Mouse (Mus musculus) left cerebral cortex, postnatal 4 days (tissue): Measurements from ENCODE around the gene Mapk8. TPM values are rescaled to one million over a fixed set of nuclear protein-coding genes. Genes with fewer than 3 reads are reported as not detected.

ENCODE experiments used
- DNase-seq: peaks from one replicate; pipeline ENCODE4 v3.0.0-alpha.2; 2022
- intact Hi-C: fragments of 180-260 bp; cut with DNase I; formaldehyde crosslinking; loops from one replicate; pipeline ENCODE4 v1.15.1; 2025
- total RNA-seq, 2 experiments: library from RNA; stranded (reverse); gene quantifications; 2 replicates each; pipeline ENCODE4 v1.2.3; 2021

Gene Mapk8
- total RNA-seq, 2 experiments from 2014 or later = 205 to 224 TPM

GRCm38 (mm10) chr14:33402331-33402730 lies 44.6 kb downstream of the Mapk8 start:
- no peak for DNase-seq
- intact Hi-C loops = no loop called here

- DNase-seq = no peak
- intact Hi-C loops = no loop called here
Observed at GRCm38 (mm10) chr14:33400019-33400418, 46.9 kb downstream of the Mapk8 start.

GRCm38 (mm10) chr14:33398065-33398860 lies 48.7 kb downstream of the Mapk8 start:
- intact Hi-C loops = no loop called here
- DNase-seq = no peak

- intact Hi-C loops = no loop called here
- DNase-seq = peak; percentile 47
Observed at GRCm38 (mm10) chr14:33380830-33381457, 66.0 kb downstream of the Mapk8 start.

DNA sequence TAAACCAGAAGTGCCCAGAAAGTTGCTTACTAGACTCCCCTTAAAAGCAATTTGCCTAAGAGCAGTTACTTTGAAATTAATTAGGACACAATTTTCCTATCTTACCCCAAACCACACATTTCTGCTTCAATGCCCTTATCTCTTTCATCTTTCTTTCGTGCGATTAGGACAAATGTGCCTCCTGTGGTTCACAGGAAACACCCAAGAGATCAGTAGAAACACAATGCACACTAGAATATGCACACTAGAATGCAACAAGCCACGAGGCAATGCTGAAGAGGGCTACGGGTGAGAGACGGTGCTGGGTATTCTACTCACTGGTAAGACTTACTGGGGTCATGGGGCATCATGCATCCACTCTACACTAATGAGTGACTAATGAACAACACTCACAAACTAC lies 68.2 kb downstream of the Mapk8 start:
- intact Hi-C loops = no loop called here
- no peak for DNase-seq

- DNase-seq = no peak
- intact Hi-C loops = no loop called here
Observed at GRCm38 (mm10) chr14:33377211-33377610, 69.7 kb downstream of the Mapk8 start.

GRCm38 (mm10) chr14:33374089-33374488 lies 72.9 kb downstream of the Mapk8 start:
- intact Hi-C loops = loop anchor here (5.0 kb wide), 1 partner anchor 62 kb away; no protein-coding TSS in a partner anchor
- no peak for DNase-seq

- intact Hi-C loops = loop anchor here (5.0 kb wide), 1 partner anchor 61 kb away; no protein-coding TSS in a partner anchor
- DNase-seq = no peak
Observed at GRCm38 (mm10) chr14:33373271-33373670, 73.7 kb downstream of the Mapk8 start.

- intact Hi-C loops = loop anchor here (5.0 kb wide), 1 partner anchor 59 kb away; no protein-coding TSS in a partner anchor
- DNase-seq = peak; percentile 79
Observed at GRCm38 (mm10) chr14:33371248-33371647, 75.7 kb downstream of the Mapk8 start.

GRCm38 (mm10) chr14:33370056-33370455 lies 76.9 kb downstream of the Mapk8 start:
- DNase-seq = no peak

GRCm38 (mm10) chr14:33369375-33369774 lies 77.6 kb downstream of the Mapk8 start:
- intact Hi-C loops = no loop called here
- no peak for DNase-seq

More at GRCm38 (mm10) chr14:33370056-33370455, 76.9 kb downstream of the Mapk8 start:
- intact Hi-C loops = loop anchor here (5.0 kb wide), 1 partner anchor 58 kb away; no protein-coding TSS in a partner anchor

DNA sequence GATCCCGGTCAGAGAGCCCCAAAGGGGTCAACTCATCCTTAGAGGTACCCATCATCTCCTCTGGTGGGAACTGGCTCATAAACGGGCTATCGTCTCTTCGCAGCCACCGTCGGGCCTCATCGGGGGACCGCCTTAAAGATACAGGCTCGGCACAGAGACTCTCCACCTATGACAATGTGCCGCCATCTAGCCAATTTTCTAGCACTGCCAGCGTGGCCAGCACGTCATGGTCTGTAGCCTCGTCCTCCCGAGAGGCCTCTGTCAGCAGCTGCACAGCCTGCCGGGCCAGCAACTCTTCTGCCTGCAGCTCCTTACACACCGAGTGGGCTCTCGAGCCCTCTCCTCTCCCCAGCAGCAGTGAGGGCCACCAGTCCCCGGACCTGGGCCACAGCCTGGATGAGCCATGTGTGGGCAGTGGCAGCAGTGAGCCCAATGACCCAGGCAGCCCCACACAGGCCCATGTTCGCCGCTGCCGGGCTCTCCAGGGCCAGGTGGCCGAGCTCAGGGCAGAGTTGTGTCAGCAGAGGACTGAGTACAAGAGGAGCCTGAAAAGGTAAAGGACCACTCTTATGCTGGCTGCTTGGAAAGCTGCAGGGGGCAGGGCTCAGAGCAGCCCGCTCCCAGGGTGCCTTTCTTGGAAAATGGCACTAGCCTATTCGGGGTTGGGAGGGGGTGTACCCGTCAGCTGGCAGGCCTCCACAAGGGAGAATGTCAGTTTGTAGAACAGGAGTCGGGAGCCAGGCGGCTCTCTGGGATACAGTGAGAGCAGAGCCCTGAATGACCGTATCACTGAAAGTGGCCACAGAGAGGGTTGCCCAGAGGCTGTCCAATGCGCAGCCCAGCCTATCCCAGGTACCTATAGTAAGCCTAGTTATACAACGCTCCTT lies 79.8 kb downstream of the Mapk8 start:
- intact Hi-C loops = no loop called here

DNA sequence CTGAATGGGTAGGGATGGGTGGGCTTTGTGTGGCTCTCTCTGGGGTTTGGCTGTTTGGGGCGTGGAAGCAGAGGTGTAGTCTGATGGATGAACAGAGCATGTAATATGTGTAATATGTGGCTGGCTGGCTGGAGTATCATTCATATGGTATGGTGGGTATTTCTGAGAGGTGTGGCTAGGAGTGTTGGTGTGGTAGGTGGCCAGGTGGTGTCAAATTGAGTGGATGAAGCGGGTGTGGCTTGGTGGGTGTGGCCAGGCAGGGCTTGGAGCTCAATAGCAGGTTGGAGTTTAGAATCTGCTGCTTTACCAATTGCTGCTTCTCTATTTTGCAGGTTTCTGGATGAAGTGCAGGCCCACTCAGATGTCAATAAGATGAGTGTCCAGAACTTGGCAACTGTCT lies 82.9 kb downstream of the Mapk8 start:
- intact Hi-C loops = no loop called here
- no peak for DNase-seq

More for the DNA sequence above, 79.8 kb downstream of the Mapk8 start:
- DNase-seq = peak; percentile 43

GRCm38 (mm10) chr14:33363611-33364010 lies 83.3 kb downstream of the Mapk8 start:
- intact Hi-C loops = no loop called here

DNA sequence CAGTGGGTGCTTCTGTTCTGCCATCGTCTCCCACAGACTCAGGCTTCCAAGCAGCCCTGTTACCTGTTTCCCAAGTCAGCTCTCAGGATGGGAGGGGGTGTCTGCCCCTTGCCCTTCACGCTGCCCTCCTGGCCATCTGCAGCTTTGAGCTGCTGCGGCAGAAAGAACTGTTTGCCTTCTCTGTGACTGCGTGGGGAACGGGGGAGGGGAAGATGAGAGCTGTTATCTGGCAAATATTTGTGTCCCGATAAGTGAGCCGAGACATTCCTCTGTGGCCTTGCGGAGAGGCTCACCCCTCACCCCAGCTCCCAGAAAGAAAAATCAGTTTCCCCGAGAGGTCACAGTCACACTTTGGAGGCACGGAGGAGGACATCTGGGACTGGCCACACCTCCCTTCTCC lies 84.2 kb downstream of the Mapk8 start:
- no peak for DNase-seq

More at GRCm38 (mm10) chr14:33363611-33364010, 83.3 kb downstream of the Mapk8 start:
- no peak for DNase-seq

GRCm38 (mm10) chr14:33362122-33362521 lies 84.8 kb downstream of the Mapk8 start:
- DNase-seq = no peak
- intact Hi-C loops = no loop called here

More for the DNA sequence above, 84.2 kb downstream of the Mapk8 start:
- intact Hi-C loops = no loop called here

GRCm38 (mm10) chr14:33361546-33361945 lies 85.4 kb downstream of the Mapk8 start:
- no peak for DNase-seq
- intact Hi-C loops = no loop called here

DNA sequence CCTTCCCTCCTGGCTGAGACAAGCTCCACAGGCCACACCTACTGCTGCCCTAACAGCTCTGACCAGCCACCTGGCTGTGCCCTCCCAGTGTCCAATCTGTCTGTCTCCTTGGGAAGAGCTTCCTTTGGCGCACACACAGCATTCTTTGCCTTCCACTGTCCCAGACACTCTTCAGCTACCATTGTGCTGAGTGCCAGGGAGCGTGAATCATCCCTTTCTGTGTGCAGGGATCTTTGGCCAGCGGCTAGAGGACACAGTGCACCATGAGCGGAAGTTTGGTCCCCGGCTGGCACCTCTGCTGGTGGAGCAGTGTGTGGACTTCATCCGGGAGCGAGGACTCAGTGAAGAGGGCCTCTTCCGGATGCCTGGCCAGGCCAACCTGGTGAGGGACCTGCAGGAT lies 88.1 kb downstream of the Mapk8 start:
- no peak for DNase-seq
- intact Hi-C loops = no loop called here

DNA sequence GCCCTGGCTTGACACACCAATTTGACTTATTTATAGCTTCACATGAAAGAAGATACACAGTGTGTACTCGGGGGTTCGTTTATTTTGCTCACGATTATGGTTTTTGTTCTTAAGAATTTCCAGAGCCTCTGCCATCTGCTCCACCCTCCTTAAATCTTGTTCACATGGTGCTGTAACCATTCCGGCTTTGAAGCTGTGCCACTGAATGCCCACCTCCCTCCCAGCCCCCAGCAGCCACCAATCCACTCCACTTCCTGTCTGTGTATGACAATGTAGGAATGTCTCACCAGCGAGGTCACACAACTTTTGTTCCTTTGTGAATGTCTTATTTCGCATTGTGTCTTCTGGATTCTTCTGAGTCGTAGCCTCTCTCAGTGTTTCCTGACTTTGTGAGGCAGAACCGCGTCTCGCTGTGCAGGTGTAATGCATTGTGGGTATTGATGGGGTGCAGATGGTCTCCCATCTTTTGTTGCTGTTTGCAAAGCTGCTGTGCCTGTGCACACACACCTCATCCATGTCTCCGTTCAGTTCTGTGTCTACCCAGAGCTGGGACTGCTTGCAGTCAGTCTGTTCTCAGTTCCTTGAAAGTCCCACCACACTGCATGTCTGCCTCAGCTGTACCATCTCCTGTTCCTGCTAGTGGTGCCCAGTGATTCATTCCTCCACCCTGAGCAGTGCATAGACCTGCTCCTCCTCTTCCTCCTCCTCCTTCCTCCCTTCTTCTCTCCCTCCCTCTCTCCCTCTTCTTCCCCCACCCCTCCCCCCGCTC lies 89.2 kb downstream of the Mapk8 start:
- intact Hi-C loops = no loop called here
- no peak for DNase-seq

- no peak for DNase-seq
- intact Hi-C loops = no loop called here
Observed at GRCm38 (mm10) chr14:33355276-33355675, 91.7 kb downstream of the Mapk8 start.
